Mouse (Mus musculus) myocyte (in vitro differentiated cells): ENCODE measurements at regions not wholly inside any gene's neighbourhood (a gene's known extent, or its start where the extent isn't known, plus 50 kb on each side); places are given as distances from the start of the nearest gene placed in this dataset.

ENCODE experiments used
- E2F4 ChIP-seq: IDR thresholded peaks from one replicate; pipeline ENCODE4 v1.6.1; 2011; ENCODE audit warnings: mild to moderate bottlenecking, control low read depth, moderate library complexity; ENCODE audit not compliant: insufficient read depth
- MAX ChIP-seq: IDR thresholded peaks from one replicate; pipeline ENCODE4 v1.6.1; 2011; ENCODE audit warnings: low read depth, mild to moderate bottlenecking, control low read depth
- MYOD1 ChIP-seq, 3 experiments: IDR thresholded peaks; one replicate each; pipeline ENCODE4 v1.6.1; 2011; ENCODE audit warnings: control low read depth in 2 of 3, low read depth in 2 of 3, mild to moderate bottlenecking in 2 of 3, moderate library complexity in 1 of 3; ENCODE audit not compliant: insufficient read length in 2 of 3, control insufficient read depth in 1 of 3
- MYOG ChIP-seq, 3 experiments: IDR thresholded peaks; one replicate each; pipeline ENCODE4 v1.6.1; 2011; ENCODE audit warnings: control low read depth in 2 of 3, low read depth in 2 of 3, mild to moderate bottlenecking in 2 of 3; ENCODE audit not compliant: insufficient read length in 2 of 3, control insufficient read depth in 1 of 3, insufficient read depth in 1 of 3
- POLR2A ChIP-seq: IDR thresholded peaks from one replicate; pipeline ENCODE4 v1.6.1; 2011; ENCODE audit warnings: low read depth, mild to moderate bottlenecking, control low read depth, moderate library complexity; ENCODE audit not compliant: insufficient read length
- REST ChIP-seq: IDR thresholded peaks from one replicate; pipeline ENCODE4 v1.6.1; 2011; ENCODE audit warnings: mild to moderate bottlenecking, control low read depth, moderate library complexity; ENCODE audit not compliant: insufficient read depth, insufficient read length
- TCF12 ChIP-seq: IDR thresholded peaks from one replicate; pipeline ENCODE4 v1.6.1; 2011; ENCODE audit warnings: mild to moderate bottlenecking, control low read depth; ENCODE audit not compliant: poor library complexity, insufficient read depth, severe bottlenecking

GRCm38 (mm10) chr16:24184846-24185245, 196.2 kb upstream of the Bcl6 start:
- TF ChIP-seq POLR2A (no peak), REST (no peak), MAX (no peak), TCF12 (no peak), MYOG (IDR thresholded peaks at IDR 0.05; ENCODE audit: control insufficient read depth in 1 of 3, insufficient read depth in 1 of 3, insufficient read length in 2 of 3, low read depth in 2 of 3) (no peak), E2F4 (no peak), MYOD1 (IDR thresholded peaks at IDR 0.05; ENCODE audit: control insufficient read depth in 1 of 3, insufficient read length in 2 of 3, low read depth in 2 of 3) (no peak)
